Mouse (Mus musculus) gastrocnemius, postnatal 10 days (tissue): Measurements from ENCODE around the gene Btbd11. TPM values are rescaled to one million over a fixed set of nuclear protein-coding genes. Genes with fewer than 3 reads are reported as not detected.

ENCODE experiments used
- DNase-seq: peaks from one replicate; pipeline ENCODE4 v3.0.0; 2021; ENCODE audit warnings: mixed read lengths
- total RNA-seq, 2 experiments: library from RNA; stranded (reverse); gene quantifications; 2 replicates each; pipeline ENCODE4 v1.2.3; 2021

The Btbd11 gene
- total RNA-seq, 2 experiments from 2014 or later, result 1.2 to 1.9 TPM

DNA sequence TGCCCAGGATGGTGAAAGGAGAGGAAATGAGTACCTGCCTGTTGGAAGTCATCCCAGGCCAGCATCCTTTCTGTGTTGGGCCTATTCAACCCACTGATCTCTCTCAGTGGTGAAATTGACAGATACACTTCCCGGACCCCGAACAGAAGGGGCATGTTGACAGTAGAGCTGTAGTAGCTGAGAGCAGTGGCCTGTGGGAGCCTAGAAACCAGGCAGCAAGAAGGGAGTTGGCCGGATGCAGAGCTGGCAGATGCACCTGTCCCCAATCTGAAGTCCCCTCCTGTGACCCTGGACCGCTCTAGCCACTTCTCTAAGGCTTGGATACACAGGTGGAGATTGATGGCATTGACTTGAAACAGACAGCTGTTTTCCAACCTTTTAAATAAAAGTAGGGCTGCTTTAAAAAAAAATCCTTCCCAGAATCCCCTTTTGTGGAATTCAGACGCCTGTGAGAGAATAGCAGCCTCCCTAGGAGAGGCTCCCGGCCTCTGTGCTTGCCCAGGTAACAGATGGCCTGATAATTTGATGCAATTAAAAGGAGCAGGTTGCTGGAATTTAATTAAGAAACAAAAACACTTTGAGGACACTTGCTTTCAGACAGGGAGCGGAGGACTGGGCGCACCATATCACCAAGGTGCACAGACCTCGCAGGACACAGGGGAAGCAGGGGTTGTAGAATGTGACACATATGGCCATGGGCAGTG lies 89.2 kb downstream of the Btbd11 start:
- no peak for DNase-seq

DNA sequence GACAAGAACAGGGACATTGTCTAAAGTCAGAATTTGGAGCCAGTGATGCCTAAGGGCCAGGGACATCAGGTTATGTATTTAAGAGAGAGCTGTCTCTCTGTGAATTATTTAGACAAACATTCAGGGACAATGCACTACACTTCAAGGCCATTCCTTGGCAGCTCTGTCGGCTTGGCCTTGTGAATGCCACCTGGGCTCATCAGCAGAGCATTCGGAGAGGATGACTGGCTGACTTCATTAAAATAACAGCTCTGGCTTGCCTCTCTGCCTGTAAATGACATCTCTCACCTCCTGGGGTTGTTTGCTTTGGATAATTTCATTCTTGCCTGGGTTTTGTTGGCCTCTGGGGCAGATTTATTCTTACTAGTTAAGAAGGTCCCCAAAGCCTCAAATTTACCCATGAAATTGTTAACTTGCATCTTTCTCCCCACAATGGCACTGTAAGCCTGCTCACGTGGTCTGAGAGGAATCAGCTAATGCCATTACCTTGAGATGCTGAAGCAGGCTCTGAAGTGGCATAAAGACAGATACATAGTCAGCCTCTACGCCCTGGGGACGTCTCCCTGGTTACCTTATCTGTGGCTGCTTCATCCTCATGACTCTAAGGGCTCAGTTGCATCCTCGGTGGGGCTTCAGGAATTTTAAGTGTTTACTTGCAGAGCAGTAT lies 93.5 kb downstream of the Btbd11 start:
- no peak for DNase-seq

DNA sequence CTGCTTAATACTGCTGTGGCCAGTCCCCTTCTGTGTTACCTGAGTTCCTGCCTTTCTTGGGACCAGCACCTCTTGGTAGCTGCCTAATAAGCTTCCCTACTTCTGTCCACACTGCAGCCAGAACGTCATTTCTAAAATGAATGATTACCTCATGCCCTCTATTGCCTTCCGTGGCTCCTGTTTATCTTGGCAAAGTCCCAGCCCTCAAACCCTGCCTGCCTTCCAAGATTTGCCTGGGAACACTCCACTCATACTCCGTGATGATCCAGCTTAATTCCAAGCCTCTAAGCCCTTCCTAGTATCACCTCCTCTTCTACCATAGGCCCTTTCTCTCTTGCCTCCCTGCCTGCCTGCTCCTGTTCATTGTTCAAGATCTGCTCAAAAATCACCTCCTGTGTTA lies 94.5 kb downstream of the Btbd11 start:
- DNase-seq, result no peak

DNA sequence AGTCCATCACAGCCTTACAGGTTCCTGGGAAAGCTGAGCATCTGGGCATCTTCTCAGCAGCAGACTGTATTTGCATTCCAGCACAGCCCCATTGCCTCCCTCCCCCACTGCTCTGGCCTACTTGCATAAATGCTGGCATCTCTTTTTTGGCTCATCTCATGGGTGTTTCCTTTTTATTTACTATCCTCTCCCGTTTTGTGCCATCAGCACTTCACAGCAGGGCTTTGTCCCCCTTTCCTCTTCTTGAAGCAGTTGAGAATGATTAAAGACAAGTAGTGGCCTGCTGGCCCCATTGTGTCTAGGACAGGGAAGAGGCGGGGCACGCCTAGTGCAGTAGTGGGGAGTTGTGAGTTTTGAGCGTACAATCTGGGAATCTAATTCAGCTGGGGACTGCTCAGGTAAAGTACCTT lies 95.5 kb downstream of the Btbd11 start:
- DNase-seq, result no peak

DNA sequence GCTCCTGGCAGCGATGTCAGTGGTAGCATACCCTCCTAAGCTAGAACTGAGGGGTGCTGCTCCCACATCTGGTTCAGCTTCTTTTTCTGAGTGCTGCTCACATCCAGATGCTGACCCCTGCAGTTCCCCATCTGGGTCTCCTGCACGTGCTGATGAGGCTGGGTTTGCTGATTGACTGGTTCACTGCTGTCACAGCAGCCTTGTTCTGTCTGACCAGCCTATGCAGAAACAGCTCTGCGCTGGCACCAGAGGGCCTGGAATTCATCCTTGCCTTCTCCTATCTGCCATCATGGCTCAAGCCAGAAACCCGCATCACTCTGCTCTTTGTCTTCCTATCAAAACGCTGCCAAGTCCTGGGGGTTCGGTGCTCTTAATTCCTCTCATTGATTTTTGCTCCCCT lies 95.9 kb downstream of the Btbd11 start:
- DNase-seq, result no peak

DNA sequence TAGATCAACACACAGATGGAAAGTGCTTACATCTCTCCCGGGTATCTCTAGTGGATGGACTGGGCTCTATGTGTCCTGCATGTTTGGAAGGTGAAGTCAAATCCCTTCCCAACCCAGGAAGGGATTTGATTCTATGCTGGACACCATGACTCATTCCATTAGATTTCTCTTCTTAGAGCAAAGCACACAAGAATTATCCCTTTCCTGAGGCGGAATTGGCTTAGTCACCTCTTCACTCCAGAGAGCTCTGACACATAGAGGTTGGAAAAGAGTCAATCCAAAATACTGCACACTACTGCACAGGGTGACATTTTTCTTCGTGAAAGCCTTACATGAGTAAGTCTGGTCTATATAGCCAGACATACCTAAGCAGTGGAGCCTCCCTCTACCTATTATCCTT lies 99.8 kb downstream of the Btbd11 start:
- no peak for DNase-seq

DNA sequence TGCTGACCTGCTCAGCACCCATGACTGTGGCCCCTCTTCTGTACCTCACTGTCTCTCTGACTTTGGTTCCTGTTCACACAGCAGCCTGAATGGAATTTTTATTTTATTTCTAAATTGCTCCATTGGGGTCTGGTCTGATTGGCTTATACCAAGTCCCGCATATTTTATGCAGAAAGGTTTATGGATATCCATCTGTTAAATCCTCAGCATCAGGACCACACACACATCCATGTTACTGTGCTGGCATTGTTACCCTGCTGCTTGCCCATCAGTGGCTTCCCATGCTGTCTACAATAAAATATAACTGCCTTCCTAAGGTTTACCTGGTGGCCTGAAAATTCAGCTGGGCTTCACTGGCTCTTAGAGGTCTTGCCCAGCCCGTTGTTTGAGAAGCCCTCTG lies 106.0 kb downstream of the Btbd11 start:
- DNase-seq, result no peak

DNA sequence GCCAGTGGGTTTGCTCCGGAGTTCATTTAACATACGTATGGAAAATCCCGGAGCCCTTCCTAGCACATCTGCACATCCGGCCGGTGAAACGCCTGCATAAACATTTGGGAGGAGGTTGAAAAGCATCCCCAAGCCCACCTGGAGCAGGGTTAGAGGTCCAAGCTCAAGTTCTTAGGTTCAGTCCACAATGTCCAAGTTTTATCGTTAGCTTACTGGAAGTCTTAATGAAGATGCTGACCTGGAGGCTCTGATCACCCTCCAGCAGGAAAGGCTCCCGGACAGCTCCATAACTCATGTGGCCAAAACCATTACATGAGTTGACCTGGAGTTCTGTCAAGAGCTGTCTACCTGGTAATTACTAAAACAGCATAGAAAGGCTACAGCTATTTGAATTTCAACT lies 109.7 kb downstream of the Btbd11 start:
- no peak for DNase-seq

DNA sequence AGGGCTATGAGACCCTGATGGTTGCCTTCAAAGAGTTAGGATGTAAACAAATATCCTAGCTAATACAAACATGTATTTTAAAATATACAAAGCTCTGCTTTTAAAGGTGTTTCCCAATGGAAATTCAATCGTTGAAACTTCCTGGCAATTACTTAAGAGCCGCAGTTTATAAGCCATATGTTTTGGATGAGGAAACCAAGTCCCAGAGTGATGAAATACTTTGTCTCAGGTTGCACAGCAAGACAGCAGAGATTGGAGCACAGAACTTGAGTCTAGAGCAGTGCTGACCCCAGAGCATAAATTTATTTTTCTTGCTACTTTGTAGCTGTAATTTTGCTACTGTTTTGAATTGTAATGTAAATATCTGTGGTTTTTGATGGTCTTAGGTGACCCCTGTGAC lies 110.4 kb downstream of the Btbd11 start:
- DNase-seq, result no peak

DNA sequence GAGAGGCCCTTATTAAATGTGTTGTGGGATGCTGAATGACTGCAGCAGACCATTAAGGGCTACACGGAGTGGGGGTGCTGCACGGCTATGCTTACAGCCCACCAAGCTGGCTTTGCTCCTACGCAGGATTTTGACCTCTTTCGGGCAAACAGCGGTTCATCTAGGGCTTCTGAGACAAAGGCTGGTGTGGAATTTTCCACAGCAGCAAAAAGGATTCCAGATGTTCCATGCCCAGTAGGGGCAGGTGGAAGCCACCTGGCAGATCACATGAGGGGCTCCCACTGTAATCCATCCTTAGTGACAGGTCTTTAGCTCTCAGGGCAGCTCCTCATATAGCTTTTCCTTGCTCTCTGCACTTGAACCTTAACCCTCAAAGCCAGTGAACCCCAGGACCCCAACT lies 111.3 kb downstream of the Btbd11 start:
- DNase-seq, result no peak

DNA sequence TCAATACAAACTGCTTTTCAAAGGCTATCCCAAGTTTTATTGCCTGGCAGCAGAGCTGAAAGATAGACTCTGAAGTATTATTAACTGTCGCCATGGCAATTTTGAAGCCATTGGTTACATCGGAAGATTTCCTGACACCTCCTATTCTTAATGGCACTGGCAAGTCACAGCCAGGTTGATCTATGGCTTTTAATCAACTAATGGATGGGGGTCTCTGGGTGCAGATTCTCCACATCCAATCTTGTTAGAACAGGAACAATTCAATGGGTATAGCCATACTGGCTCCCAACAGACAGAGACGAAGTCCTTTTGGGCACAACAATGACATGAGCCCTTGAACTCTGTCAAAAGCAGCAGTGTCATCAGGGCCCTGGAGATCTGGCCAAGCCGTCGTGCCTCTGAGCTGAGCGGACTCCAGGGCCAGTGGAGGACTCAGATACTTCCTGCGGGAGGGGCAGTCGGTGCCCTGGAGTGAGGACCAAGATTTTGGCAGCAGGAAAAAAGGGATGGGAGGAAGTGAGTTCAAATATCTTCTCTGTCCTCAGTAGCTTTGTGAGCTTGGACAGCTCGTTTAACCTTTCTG lies 114.0 kb downstream of the Btbd11 start:
- no peak for DNase-seq

DNA sequence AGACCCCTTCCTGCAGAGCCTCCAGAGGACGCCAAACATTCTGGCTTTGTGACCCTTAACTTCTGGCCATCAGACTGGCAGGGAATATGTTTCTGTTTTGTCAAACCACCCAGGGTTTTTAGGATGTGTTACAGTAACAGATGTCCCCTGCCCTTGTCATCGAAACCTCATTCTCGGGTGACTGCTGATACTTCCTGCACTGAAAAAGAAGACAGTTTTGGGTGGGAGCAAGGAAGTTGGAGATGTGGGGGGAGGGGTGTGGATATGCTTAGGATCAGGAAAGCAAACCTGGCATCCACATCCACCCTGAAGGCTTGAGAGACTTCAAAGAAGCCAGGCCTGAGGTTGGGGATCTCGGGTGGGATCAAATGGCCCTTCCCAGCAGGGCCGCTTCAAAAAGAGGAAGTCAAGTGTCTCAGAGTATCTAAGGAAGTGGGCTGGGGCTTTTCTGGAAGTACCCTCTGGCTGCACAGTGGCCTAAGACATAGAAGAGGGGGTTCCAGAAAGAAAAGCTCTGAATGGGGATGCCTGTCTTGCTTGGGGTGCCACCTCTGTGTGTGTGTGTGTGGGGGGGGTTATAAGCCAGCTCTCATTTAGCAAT lies 115.5 kb downstream of the Btbd11 start:
- no peak for DNase-seq

DNA sequence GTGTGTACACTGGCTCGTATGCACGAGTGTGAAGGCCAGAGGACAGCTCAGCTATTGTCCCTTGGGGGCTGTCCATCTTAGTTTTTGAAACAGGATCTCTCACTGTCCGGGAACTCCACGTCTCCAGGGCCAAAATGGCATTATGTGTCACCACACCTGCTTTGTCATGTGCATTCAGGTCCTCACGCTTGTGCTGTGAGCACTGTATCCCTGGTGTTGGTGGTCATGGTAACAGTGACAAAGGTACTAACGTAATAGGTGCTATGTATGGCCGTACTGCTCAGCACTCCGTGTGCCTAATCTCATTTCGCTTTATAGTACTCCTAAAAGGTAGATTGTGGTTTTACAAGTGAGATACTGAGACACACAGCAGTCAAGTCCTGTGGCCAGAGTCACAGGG lies 116.0 kb downstream of the Btbd11 start:
- no peak for DNase-seq

DNA sequence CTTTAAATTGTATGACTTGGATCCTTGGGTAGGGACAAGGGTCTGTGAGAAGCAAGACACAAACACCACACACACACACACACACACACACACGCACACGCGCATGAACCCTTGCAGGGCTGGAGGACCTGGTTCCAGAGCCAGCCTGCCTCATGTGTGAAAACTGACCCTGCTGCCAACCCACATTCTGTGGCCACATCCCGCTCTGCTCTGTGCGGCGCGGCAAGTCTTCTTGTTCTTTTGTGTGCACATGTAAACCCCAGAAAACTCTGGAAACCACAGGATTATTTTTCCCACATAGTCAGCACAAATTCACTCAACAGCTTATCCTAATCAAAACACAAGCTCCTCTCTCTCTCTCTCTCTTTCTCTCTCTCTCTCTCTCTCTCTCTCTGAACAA lies 116.8 kb downstream of the Btbd11 start:
- DNase-seq, result no peak

DNA sequence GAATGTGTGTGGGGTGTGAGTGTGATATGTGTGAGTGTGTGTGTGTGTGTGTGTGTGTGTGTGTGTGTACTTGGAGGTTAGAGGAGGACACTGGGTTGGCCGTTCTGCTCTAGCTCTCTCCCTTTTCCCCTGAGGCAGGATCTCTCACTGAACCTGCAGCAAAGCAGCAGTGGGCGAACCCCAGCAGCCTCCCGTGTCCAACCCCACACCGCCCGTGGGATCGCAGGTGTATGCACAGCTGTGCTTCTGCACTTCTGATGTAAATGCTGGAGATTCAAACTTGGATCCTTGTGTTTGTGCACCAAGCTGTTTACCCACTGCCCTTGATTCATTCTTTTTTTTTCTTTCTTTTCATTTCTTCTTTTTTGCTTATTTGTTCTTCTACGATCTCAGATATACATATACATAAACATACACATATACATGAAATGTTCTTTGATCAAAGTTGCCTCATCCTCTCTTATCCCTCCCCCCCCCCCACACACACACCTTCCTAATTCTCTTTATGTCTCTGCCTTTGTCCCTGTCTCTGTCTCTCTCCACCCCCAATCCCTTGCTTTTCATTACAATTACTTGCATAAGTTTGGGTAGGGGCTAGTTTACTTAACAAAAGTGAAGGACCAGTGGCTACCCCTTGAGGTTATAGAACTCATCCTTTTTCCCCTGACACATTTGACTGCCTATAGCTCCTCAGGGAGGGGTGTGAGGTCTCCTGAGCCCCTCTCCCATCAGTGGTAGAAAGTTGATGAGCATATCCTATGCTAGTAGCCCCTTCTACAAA lies 120.8 kb downstream of the Btbd11 start:
- no peak for DNase-seq

DNA sequence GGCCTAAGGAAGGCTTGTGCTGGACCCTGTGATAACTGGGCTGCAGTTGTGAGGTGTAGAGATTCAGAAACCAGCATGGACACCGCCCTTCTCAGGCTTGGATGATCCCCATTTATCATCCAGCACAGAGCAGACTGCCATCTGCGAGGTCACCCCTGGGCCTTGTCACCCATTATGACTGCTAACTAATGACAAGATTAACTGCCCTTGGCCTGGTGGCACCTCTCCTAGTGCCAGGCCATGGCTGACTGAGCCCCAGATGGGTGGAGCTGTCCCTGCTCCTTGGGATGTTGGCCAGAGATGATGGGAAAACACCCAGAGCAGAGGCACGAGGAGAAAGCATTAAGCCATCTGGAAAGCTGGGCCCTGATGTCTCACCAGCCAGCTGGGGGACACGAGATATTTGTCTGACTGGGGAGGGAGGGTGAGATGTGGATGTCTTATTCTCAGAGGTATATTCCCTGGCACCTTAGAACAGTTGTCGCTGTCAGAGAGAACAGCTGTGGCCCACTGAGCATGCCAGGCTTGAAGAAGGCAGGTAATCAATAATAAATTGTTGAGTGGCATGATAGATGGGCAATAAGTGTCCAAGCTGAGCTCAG lies 121.7 kb downstream of the Btbd11 start:
- DNase-seq, result no peak

DNA sequence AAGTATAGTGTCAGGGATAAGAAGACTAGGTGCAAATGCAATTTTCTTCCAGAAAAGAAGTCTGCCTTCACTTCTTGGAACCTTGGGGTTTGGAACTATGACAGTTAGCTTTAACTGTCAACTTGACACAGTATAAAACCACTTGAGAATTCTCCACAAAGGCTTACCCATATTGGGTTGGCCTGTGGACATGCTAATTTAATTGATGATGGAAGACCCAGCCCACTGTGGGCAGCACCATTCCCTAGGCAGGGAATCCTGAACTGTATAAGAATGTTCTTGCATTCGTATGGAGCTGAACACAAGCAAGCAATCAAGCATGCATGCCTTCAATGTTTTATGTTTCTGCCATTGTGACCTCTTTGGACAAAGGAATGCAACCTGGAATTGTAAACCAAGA lies 122.4 kb downstream of the Btbd11 start:
- DNase-seq, result no peak

DNA sequence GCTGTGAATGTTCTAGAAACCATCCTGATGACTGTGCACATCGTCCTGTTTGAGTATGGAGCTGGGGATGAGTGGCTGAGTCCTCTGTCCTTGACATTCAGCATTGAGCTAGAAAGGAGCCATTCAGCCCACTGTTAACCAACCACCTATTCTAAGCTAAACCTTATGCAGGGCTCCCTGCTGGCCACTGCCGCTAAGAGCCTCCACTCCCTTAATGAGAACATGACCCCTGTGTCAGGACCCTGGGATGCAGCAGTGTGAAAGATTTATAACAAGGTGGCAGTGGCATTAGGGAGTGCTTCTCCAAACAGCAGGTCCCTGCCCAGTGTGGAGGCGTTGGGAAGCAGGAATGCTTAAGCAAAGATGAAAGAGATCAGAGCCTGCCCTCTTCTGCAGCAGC lies 123.7 kb downstream of the Btbd11 start:
- DNase-seq, result no peak

DNA sequence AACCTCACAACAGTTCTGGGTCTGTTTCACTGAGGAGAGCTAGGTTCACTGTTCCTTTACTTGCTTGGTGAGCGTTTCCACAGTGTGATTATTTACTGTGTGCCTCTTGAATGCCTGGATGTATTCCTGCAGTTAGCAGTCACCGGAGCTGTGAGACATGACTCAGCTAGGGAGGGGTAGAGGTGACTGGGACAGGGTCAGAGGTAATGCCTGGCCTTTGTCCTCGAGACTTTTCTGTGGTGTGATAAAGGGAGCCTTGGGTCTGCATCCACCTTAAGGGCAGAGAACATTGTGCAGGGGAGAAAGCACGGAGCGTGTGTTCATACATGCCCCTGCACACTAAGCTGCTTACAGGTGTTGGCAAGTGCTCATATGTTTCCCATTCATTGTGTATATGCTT lies 126.2 kb downstream of the Btbd11 start:
- DNase-seq, result no peak

DNA sequence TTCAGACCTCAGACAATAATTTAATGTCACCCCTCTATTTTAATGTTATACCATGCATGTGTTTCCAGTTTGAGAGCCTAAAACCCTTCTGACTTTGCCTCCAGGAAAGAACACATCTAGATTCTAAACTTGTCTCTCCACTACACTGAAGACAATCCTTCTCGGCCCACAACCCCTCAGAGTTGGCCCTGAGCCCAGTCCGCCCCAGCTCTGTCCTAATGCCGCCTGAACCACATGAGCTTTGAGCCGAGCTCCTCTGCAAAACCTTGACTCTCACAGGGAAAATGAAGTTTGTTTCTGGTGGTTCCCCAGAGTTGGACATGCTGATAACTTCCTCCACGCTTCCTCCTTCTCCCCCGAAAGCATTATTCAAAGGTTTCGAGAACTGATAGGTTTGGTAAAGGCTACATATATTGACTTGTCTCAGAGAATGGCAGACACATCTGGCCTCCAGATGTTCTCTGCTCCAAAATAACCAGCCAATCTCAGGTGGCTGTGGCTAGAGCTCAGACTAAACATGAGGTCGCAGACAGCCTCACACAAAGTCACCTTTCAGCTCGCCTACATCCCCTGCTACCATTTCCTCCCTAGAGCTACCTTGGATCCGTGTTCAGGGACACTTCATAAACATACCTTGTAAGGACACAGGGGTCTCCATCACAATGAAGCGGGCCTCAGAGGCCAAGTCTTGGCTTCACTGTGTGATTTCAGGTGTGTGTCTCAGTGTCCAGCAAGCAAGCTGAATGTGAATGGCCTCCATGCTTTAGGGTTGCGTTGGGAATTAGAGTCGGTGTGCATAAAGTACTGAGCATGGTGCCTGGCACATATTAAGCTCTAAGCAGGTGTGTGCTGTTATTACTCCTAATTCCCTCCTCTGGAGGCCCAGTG lies 130.9 kb downstream of the Btbd11 start:
- no peak for DNase-seq

DNA sequence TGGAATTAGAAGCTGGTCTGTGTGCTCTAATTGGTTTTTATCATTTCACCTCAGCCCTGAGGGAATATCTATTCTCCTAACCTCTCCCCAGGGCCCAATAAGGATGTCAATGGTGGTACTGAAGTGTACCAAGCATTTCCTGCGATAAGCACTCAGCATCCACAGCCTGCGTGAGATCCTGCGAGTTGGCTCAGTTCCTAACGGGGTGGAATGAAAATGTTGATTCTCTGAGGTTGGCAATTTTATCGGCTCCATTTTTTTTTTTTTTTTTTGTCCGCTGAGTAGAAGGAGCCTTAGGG lies 131.4 kb downstream of the Btbd11 start:
- no peak for DNase-seq
